Mouse (Mus musculus): ENCODE results near the gene Trim11. TPM values are rescaled to one million over a fixed set of nuclear protein-coding genes. Genes with fewer than 3 reads are reported as not detected.

The Trim11 gene
- polyA plus RNA-seq, 1 experiment from 2014 or later: 19.2 TPM

- Histone ChIP-seq H3K4me2 (ENCODE audit: low read depth, low read length) (no peak overlapping the region), H3K27ac (replicated peaks; ENCODE audit: low read depth, low read length) (no peak overlapping the region), H3K36me3 (ENCODE audit: control insufficient read depth, insufficient read depth, low read length) (peaks cover 33% of the 10 kb centered on the region; the same call in 1 of the 2 replicates), H3K4me3 (ENCODE audit: low read depth, low read length) (no peak overlapping the region), H3K9me3 (ENCODE audit: control insufficient read depth, low read length) (no peaks in the 10 kb centered on the region), H3K27me3 (replicated peaks; ENCODE audit: control insufficient read depth, insufficient read depth, low read length) (no peaks in the 10 kb centered on the region), H3K4me1 (ENCODE audit: control insufficient read depth, insufficient read depth, low read length) (no peaks in the 10 kb centered on the region), H3K9ac (ENCODE audit: low read depth, low read length) (no peak overlapping the region)
- ATAC-seq (ENCODE audit: low read depth): no peak
- DNase-seq (ENCODE audit: low spot score): no peak
- 79% methylated on average over 6 of the region's 6 CpGs for WGBS
Observed at GRCm38 (mm10) chr11:58969659-58970058, 8.2 kb upstream of the Trim11 start.

- Histone ChIP-seq H3K27me3 (replicated peaks; ENCODE audit: control insufficient read depth, insufficient read depth, low read length) (no peaks in the 10 kb centered on the region), H3K4me2 (ENCODE audit: low read depth, low read length) (no peak overlapping the region), H3K36me3 (ENCODE audit: control insufficient read depth, insufficient read depth, low read length) (peaks cover 35% of the 10 kb centered on the region; the same call in 1 of the 2 replicates), H3K4me1 (ENCODE audit: control insufficient read depth, insufficient read depth, low read length) (no peaks in the 10 kb centered on the region), H3K27ac (replicated peaks; ENCODE audit: low read depth, low read length) (no peak overlapping the region), H3K4me3 (ENCODE audit: low read depth, low read length) (no peak overlapping the region), H3K9me3 (ENCODE audit: control insufficient read depth, low read length) (no peaks in the 10 kb centered on the region), H3K9ac (ENCODE audit: low read depth, low read length) (no peak overlapping the region)
- WGBS: 88% methylated on average over 21 of the region's 21 CpGs
- ATAC-seq (ENCODE audit: low read depth): 0 out of 2 replicates have a peak, but pooled peaks have one; percentile 15
- no peak for DNase-seq (ENCODE audit: low spot score)
Observed at GRCm38 (mm10) chr11:58970831-58971530, 6.9 kb upstream of the Trim11 start.

DNA sequence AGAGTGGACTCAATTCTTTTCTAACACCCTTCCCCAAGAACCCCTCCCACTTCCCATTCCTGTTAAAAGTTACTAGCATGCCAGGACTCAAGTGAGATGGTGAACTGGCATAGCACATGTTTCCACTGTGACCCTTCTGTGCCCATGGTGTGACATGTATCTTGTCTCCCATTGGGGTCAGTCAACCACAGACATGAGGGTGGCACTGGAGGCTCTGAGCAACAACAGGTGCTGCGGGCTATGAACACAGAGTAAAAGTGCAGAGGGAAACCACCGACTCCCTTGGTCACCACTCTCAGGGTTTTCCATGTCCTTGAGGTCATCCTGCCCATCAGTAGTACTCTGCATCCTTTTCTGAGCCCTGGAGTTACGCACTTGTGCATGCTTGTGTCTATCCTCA is 6.1 kb upstream of the Trim11 start:
- DNase-seq (ENCODE audit: low spot score) (no peak), ATAC-seq (ENCODE audit: low read depth) (no peak)
- H3K4me2 ChIP-seq (ENCODE audit: low read depth, low read length): no peak overlapping the region
- WGBS: 94% methylated on average over 3 of the region's 3 CpGs
- H3K9ac ChIP-seq (ENCODE audit: low read depth, low read length): no peak overlapping the region
- H3K4me3 ChIP-seq (ENCODE audit: low read depth, low read length): no peak overlapping the region
- no peaks in the 10 kb centered on the region for H3K27me3 ChIP-seq (replicated peaks; ENCODE audit: control insufficient read depth, insufficient read depth, low read length)
- no peaks in the 10 kb centered on the region for H3K9me3 ChIP-seq (ENCODE audit: control insufficient read depth, low read length)
- no peak overlapping the region for H3K27ac ChIP-seq (replicated peaks; ENCODE audit: low read depth, low read length)
- no peaks in the 10 kb centered on the region; the same call in 1 of the 2 replicates for H3K4me1 ChIP-seq (ENCODE audit: control insufficient read depth, insufficient read depth, low read length)
- peaks cover 35% of the 10 kb centered on the region; the same call in 1 of the 2 replicates for H3K36me3 ChIP-seq (ENCODE audit: control insufficient read depth, insufficient read depth, low read length)

DNA sequence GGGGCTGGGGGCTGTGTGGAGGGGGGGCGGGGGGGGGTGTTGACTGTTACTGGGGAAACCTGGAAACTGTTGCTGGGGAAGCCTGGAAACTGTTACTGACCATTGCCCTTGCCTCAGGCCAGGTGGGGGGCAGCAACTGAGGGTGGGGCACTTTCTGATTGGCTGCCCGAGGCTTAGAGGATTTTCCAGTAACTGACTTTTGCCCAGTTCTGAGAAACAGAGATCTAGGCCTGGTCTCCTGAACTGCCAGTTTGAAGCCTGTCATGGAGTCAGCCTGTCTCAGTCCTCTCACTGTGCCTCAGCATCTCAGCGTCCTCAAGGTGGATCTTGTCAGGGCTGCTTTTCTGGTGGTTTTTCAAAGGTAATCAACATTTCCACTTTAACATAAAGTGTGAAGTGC is 3.5 kb upstream of the Trim11 start:
- DNase-seq (ENCODE audit: low spot score) (no peak), ATAC-seq (ENCODE audit: low read depth) (no peak)
- peaks cover 9% of the 10 kb centered on the region; the same call in 1 of the 2 replicates for H3K4me1 ChIP-seq (ENCODE audit: control insufficient read depth, insufficient read depth, low read length)
- H3K9me3 ChIP-seq (ENCODE audit: control insufficient read depth, low read length): no peaks in the 10 kb centered on the region
- no peak overlapping the region for H3K4me2 ChIP-seq (ENCODE audit: low read depth, low read length)
- H3K27ac ChIP-seq (replicated peaks; ENCODE audit: low read depth, low read length): no peak overlapping the region
- no peaks in the 10 kb centered on the region for H3K27me3 ChIP-seq (replicated peaks; ENCODE audit: control insufficient read depth, insufficient read depth, low read length)
- H3K4me3 ChIP-seq (ENCODE audit: low read depth, low read length): no peak overlapping the region
- H3K36me3 ChIP-seq (ENCODE audit: control insufficient read depth, insufficient read depth, low read length): peaks cover 26% of the 10 kb centered on the region; the same call in 1 of the 2 replicates
- WGBS: 85% methylated on average over 3 of the region's 3 CpGs
- no peak overlapping the region for H3K9ac ChIP-seq (ENCODE audit: low read depth, low read length)

DNA sequence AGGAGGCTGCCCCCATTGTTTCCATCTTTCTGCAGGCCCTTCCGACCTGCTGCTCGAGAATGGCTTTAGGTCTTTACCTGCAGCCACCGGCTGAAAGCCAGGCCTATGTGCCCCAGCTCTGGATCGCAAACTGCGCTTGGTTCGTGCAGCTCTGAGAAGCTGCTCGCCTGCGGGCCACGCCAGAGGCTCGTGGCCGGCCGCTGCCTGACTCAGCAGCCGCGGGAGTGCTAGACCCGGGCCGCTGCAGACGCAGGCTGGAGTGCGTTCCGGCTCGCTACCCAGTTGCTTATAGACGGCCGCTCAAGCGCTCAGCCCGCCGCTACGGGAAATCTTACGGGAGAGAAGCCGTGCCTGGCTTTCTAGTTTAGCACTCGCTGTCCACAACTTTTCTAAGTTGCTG is 743 bp upstream of the Trim11 start:
- peaks cover 20% of the 10 kb centered on the region for H3K4me1 ChIP-seq (ENCODE audit: control insufficient read depth, insufficient read depth, low read length)
- H3K4me2 ChIP-seq (ENCODE audit: low read depth, low read length): peak overlapping the region; percentile 98
- no peak for DNase-seq (ENCODE audit: low spot score)
- H3K27ac ChIP-seq (replicated peaks; ENCODE audit: low read depth, low read length): peak overlapping the region; percentile 75
- no peak for ATAC-seq (ENCODE audit: low read depth)
- peak overlapping the region; percentile 93 for H3K9ac ChIP-seq (ENCODE audit: low read depth, low read length)
- H3K27me3 ChIP-seq (replicated peaks; ENCODE audit: control insufficient read depth, insufficient read depth, low read length): no peaks in the 10 kb centered on the region
- under 1% methylated on average over 17 of the region's 29 CpGs for WGBS
- H3K9me3 ChIP-seq (ENCODE audit: control insufficient read depth, low read length): no peaks in the 10 kb centered on the region
- H3K4me3 ChIP-seq (ENCODE audit: low read depth, low read length): peak overlapping the region; percentile 100
- peaks cover 13% of the 10 kb centered on the region; the same call in 1 of the 2 replicates for H3K36me3 ChIP-seq (ENCODE audit: control insufficient read depth, insufficient read depth, low read length)

- ATAC-seq (ENCODE audit: low read depth) (no peak), DNase-seq (ENCODE audit: low spot score) (no peak)
- H3K27ac ChIP-seq (replicated peaks; ENCODE audit: low read depth, low read length): peak overlapping the region; percentile 75
- H3K4me1 ChIP-seq (ENCODE audit: control insufficient read depth, insufficient read depth, low read length): peaks cover 20% of the 10 kb centered on the region
- peak overlapping the region; percentile 98 for H3K4me2 ChIP-seq (ENCODE audit: low read depth, low read length)
- no peaks in the 10 kb centered on the region for H3K9me3 ChIP-seq (ENCODE audit: control insufficient read depth, low read length)
- peak overlapping the region; percentile 93 for H3K9ac ChIP-seq (ENCODE audit: low read depth, low read length)
- peak overlapping the region; percentile 100 for H3K4me3 ChIP-seq (ENCODE audit: low read depth, low read length)
- no peaks in the 10 kb centered on the region for H3K27me3 ChIP-seq (replicated peaks; ENCODE audit: control insufficient read depth, insufficient read depth, low read length)
- H3K36me3 ChIP-seq (ENCODE audit: control insufficient read depth, insufficient read depth, low read length): peaks cover 14% of the 10 kb centered on the region
- WGBS: 0% methylated on average over 21 of the region's 21 CpGs
Observed at GRCm38 (mm10) chr11:58977607-58978026, 276 bp upstream of the Trim11 start.

DNA sequence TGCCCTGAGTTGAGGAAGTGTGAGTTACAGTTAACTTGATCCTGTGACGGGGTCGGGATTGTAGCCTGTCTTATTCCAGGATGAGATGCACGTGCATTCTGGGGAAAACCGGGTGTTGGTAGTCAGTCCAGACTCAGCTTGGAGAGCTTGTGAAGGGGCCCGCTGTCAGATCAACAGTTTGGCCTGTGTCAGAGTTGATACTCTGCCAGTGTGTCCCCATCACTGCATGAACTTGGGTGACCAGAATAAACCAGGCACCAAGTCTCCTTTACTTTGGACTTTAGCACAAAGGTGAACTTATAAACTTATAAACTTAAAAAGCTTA is 775 bp downstream of the Trim11 start:
- Histone ChIP-seq H3K4me3 (ENCODE audit: low read depth, low read length) (peak overlapping the region; percentile 100), H3K27ac (replicated peaks; ENCODE audit: low read depth, low read length) (no peak overlapping the region), H3K4me2 (ENCODE audit: low read depth, low read length) (peak overlapping the region; percentile 98), H3K9me3 (ENCODE audit: control insufficient read depth, low read length) (no peaks in the 10 kb centered on the region), H3K36me3 (ENCODE audit: control insufficient read depth, insufficient read depth, low read length) (peaks cover 20% of the 10 kb centered on the region), H3K27me3 (replicated peaks; ENCODE audit: control insufficient read depth, insufficient read depth, low read length) (no peaks in the 10 kb centered on the region), H3K4me1 (ENCODE audit: control insufficient read depth, insufficient read depth, low read length) (peaks cover 20% of the 10 kb centered on the region), H3K9ac (ENCODE audit: low read depth, low read length) (peak overlapping the region; percentile 93)
- no peak for ATAC-seq (ENCODE audit: low read depth)
- DNase-seq (ENCODE audit: low spot score): no peak
- WGBS: 7% methylated on average over 5 of the region's 5 CpGs

DNA sequence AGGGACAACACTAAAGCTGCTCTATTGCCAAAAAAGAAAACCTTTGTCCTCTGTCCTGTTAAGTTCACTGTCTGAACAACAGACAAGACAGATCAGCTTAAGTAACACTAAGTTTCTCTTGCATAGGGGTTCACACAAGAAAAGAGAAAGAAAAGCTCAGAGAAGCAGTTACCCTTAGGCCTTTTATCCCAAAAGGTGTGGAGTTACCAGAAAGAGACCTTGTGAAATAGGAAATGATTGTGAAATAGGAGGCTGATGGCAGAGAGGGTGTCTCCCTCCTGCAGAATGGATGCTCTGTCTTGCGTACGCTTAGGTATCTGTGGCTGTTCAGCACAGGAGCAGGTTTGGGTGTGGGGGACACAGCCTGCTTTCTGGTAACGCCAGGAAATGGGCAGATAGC is 1.3 kb downstream of the Trim11 start:
- no peak for ATAC-seq (ENCODE audit: low read depth)
- WGBS: 71% methylated on average over 3 of the region's 3 CpGs
- Histone ChIP-seq H3K9me3 (ENCODE audit: control insufficient read depth, low read length) (no peaks in the 10 kb centered on the region), H3K4me1 (ENCODE audit: control insufficient read depth, insufficient read depth, low read length) (peaks cover 20% of the 10 kb centered on the region), H3K9ac (ENCODE audit: low read depth, low read length) (peak overlapping the region; percentile 93), H3K36me3 (ENCODE audit: control insufficient read depth, insufficient read depth, low read length) (peaks cover 25% of the 10 kb centered on the region), H3K4me3 (ENCODE audit: low read depth, low read length) (peak overlapping the region; percentile 100), H3K27ac (replicated peaks; ENCODE audit: low read depth, low read length) (no peak overlapping the region), H3K27me3 (replicated peaks; ENCODE audit: control insufficient read depth, insufficient read depth, low read length) (no peaks in the 10 kb centered on the region), H3K4me2 (ENCODE audit: low read depth, low read length) (peak overlapping the region; percentile 98)
- DNase-seq (ENCODE audit: low spot score): no peak

DNA sequence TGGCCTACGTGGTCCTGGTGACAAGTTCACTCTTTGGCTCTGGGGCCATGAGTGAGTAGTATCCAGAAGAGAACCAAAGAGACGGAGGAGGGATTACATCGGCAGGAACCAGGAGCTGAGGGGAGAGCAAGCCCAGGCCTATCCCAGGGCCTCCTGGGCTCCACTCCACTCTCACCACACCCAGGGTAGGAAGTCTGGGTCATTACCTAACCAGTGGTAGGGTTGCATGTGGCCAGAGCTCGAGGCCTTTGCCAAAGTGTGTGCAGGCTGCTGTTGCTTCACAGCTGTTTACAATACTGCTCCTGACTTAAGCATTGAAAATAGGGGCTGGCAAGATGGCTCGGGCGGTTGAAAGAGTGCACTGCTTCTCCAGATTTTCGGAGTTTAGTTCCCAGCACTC is 1.8 kb downstream of the Trim11 start:
- Histone ChIP-seq H3K4me3 (ENCODE audit: low read depth, low read length) (peak overlapping the region; percentile 100), H3K4me2 (ENCODE audit: low read depth, low read length) (peak overlapping the region; percentile 98), H3K36me3 (ENCODE audit: control insufficient read depth, insufficient read depth, low read length) (peaks cover 26% of the 10 kb centered on the region), H3K4me1 (ENCODE audit: control insufficient read depth, insufficient read depth, low read length) (peaks cover 20% of the 10 kb centered on the region), H3K9ac (ENCODE audit: low read depth, low read length) (peak overlapping the region; percentile 55), H3K27me3 (replicated peaks; ENCODE audit: control insufficient read depth, insufficient read depth, low read length) (no peaks in the 10 kb centered on the region), H3K9me3 (ENCODE audit: control insufficient read depth, low read length) (no peaks in the 10 kb centered on the region), H3K27ac (replicated peaks; ENCODE audit: low read depth, low read length) (no peak overlapping the region)
- DNase-seq (ENCODE audit: low spot score) (no peak), ATAC-seq (ENCODE audit: low read depth) (no peak)
- 63% methylated on average over 7 of the region's 7 CpGs for WGBS

Data from embryonic facial prominence, embryonic 14.5 days (tissue).